Mouse (Mus musculus) bone marrow macrophage, adult 2 months (primary cell): ENCODE measurements around the gene Ppp1r12a.

Experiments used
- CTCF ChIP-seq: IDR thresholded peaks from 2 replicates; pipeline ENCODE4 v1.5.1; 2012; ENCODE audit warnings: low read depth, mild to moderate bottlenecking, low read length, moderate library complexity
- POLR2A ChIP-seq: IDR thresholded peaks from 2 replicates; pipeline ENCODE4 v1.6.1; 2012; ENCODE audit warnings: mild to moderate bottlenecking, low read depth, low read length, borderline replicate concordance

DNA sequence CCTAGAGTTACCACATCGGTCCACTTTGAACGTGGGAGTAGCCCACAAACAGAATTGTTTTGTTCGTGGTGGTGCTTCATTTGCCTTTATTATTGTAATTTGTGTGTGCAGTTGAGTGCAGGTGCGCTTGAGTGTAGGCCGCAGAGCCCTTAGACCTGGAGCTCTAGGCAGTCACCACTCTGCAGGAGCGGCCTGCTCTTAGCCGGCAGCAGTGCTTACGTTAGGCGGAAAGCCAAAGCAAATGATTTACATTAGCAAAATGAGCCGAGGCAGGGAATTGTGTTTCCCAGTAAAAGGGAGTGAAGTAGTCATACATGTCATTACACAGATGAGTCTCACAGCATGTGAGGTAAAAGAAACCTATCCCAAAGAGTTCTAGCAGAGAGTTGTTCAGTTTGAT, 77.1 kb downstream of the Ppp1r12a start:
- TF ChIP-seq POLR2A (no peak), CTCF (no peak)
